In genomic region chr9:29942183-29942952, GRCm38 (mm10) we compare ENCODE assay signal across 12 mouse cellular contexts. TPM values are rescaled to one million over a fixed set of nuclear protein-coding genes. Genes with fewer than 3 reads are reported as not detected.
DNase-seq lines count a peak whose midpoint lies in the region; ATAC-seq and TF ChIP-seq lines count a peak whose summit lies in the region.
"Had no signal": no experiment of that assay in that cellular context is flagged by ENCODE, and none has a peak within 500 bp of the region (broad histone marks: within the 10 kb centered on the region; RNA-seq: fewer than 3 reads in every experiment).

No protein-coding gene starts in this region.

- 53% methylated on average over 11 of the region's 11 CpGs for WGBS in midbrain, embryonic 13.5 days
- WGBS in midbrain, embryonic 16.5 days: 52% methylated on average over 11 of the region's 11 CpGs
- 37% methylated on average over 11 of the region's 11 CpGs for WGBS in hindbrain, embryonic 16.5 days

- intact Hi-C loops in gastrocnemius, adult 2 months (cut with DNase I): no loop called here

- H3K4me2 ChIP-seq in midbrain, embryonic 13.5 days (replicated peaks): no peak overlapping the region
- H3K4me2 ChIP-seq in midbrain, embryonic 16.5 days (ENCODE audit: low read length): no peak overlapping the region
- H3K4me2 ChIP-seq in hindbrain, embryonic 16.5 days (ENCODE audit: low read length): no peak overlapping the region

- DNase-seq in gastrocnemius, postnatal 10 days: peak; percentile 13
- DNase-seq in gastrocnemius, adult 8-10 months (ENCODE audit: low spot score in 2 of 2): no peak
- DNase-seq in right cerebral cortex, postnatal 25 days: peak; percentile 36
- DNase-seq in gastrocnemius, adult 2 months: no peak
- DNase-seq: adrenal gland, adult 8-10 months; cerebellum, adult 2 months; heart, postnatal 36 days; kidney, postnatal 14 days; thymus, adult 2 months had no signal

- H3K4me1 ChIP-seq in midbrain, embryonic 13.5 days (replicated peaks): peaks cover 33% of the 10 kb centered on the region
- H3K4me1 ChIP-seq in midbrain, embryonic 16.5 days (ENCODE audit: control insufficient read depth, insufficient read depth, low read length): peaks cover 23% of the 10 kb centered on the region
- H3K4me1 ChIP-seq in hindbrain, embryonic 16.5 days (ENCODE audit: control insufficient read depth, insufficient read depth, low read depth, low read length): peaks cover 19% of the 10 kb centered on the region

- H3K36me3 ChIP-seq in midbrain, embryonic 13.5 days: no peaks in the 10 kb centered on the region
- H3K36me3 ChIP-seq in midbrain, embryonic 16.5 days (ENCODE audit: control insufficient read depth, insufficient read depth, low read length): no peaks in the 10 kb centered on the region
- H3K36me3 ChIP-seq in hindbrain, embryonic 16.5 days (ENCODE audit: control insufficient read depth, insufficient read depth, low read length): no peaks in the 10 kb centered on the region

- H3K27me3 ChIP-seq in midbrain, embryonic 13.5 days: peaks cover 10% of the 10 kb centered on the region; the same call in 1 of the 2 replicates
- H3K27me3 ChIP-seq in midbrain, embryonic 16.5 days (ENCODE audit: control insufficient read depth, insufficient read depth, low read depth, low read length): no peaks in the 10 kb centered on the region
- no peaks in the 10 kb centered on the region for H3K27me3 ChIP-seq in hindbrain, embryonic 16.5 days (replicated peaks; ENCODE audit: control insufficient read depth, insufficient read depth, low read length)

- no peak overlapping the region for H3K9ac ChIP-seq in midbrain, embryonic 13.5 days (replicated peaks)
- H3K9ac ChIP-seq in midbrain, embryonic 16.5 days (ENCODE audit: low read depth, low read length): no peak overlapping the region
- H3K9ac ChIP-seq in hindbrain, embryonic 16.5 days (ENCODE audit: low read depth, low read length): no peak overlapping the region

- no peak overlapping the region for H3K27ac ChIP-seq in midbrain, embryonic 13.5 days
- no peak overlapping the region for H3K27ac ChIP-seq in midbrain, embryonic 16.5 days (ENCODE audit: low read length)
- no peak overlapping the region for H3K27ac ChIP-seq in hindbrain, embryonic 16.5 days (ENCODE audit: low read depth, low read length)
- H3K27ac ChIP-seq in gastrocnemius, adult 2 months: no peak overlapping the region

- no peak overlapping the region for H3K4me3 ChIP-seq in midbrain, embryonic 13.5 days (replicated peaks)
- no peak overlapping the region for H3K4me3 ChIP-seq in midbrain, embryonic 16.5 days (ENCODE audit: low read depth, low read length)
- H3K4me3 ChIP-seq in hindbrain, embryonic 16.5 days (ENCODE audit: low read length): no peak overlapping the region
- no peak overlapping the region for H3K4me3 ChIP-seq in gastrocnemius, adult 2 months

- no peaks in the 10 kb centered on the region for H3K9me3 ChIP-seq in midbrain, embryonic 13.5 days
- H3K9me3 ChIP-seq in midbrain, embryonic 16.5 days (replicated peaks; ENCODE audit: control insufficient read depth, low read length, poor library complexity, severe bottlenecking): no peaks in the 10 kb centered on the region
- H3K9me3 ChIP-seq in hindbrain, embryonic 16.5 days (ENCODE audit: control insufficient read depth, low read length): no peaks in the 10 kb centered on the region

- 0 out of 2 replicates have a peak, but pooled peaks have one; percentile 46 for ATAC-seq in midbrain, embryonic 13.5 days
- no peak; the same call in 1 of the 2 replicates for ATAC-seq in midbrain, embryonic 16.5 days
- ATAC-seq in hindbrain, embryonic 16.5 days: peak; percentile 57

- no peak for TF ChIP-seq CTCF in gastrocnemius, adult 2 months (IDR thresholded peaks at IDR 0.05)

RNA-seq across cellular contexts. Expression of gene Ntm, which starts 20.6 kb away (rescaled TPM):
- 1 to 10 TPM; 4.7 to 5.4 TPM for total RNA-seq in gastrocnemius, postnatal 10 days (2021)
- total RNA-seq in gastrocnemius, adult 8-10 months (2022): under 1 TPM; 0.46 to 0.92 (median 0.72) TPM
- 125 and 129 TPM in 2 replicates for polyA plus RNA-seq in midbrain, embryonic 13.5 days (2015; fragmentation: Nextera tagmentation; extraction: Ambion mirVana)
- 259 and 267 TPM in 2 replicates for polyA plus RNA-seq in midbrain, embryonic 16.5 days (2015; fragmentation: Nextera tagmentation; extraction: Ambion mirVana)
- 244 and 264 TPM in 2 replicates for polyA plus RNA-seq in hindbrain, embryonic 16.5 days (2015; fragmentation: Nextera tagmentation; extraction: Ambion mirVana)
- total RNA-seq in gastrocnemius, adult 2 months (2021): under 1 TPM; 0.33 to 0.95 TPM

Comparison
In these comparisons a context has a peak if more than half of its experiments do, and no peak if none do; other contexts are left out.
1. DNase-seq: peak in gastrocnemius, postnatal 10 days (single experiment) and right cerebral cortex, postnatal 25 days (single experiment); none in gastrocnemius, adult 8-10 months (0 of 2) and gastrocnemius, adult 2 months (single experiment).